Mouse (Mus musculus) kidney, postnatal 36 days (tissue): ENCODE measurements at regions not wholly inside any gene's neighbourhood (a gene's known extent, or its start where the extent isn't known, plus 50 kb on each side); places are given as distances from the start of the nearest gene placed in this dataset.
"Not testable (repeated sequence)": the region's sequence is repeated elsewhere in the genome, so short reads cannot be mapped to it uniquely, and the experiment has no call there.

ENCODE experiments used
- DNase-seq, 2 experiments: peaks; one replicate each; pipeline ENCODE4 v3.0.0; 2021 to 2022; ENCODE audit warnings: mixed read lengths in 2 of 2

DNA sequence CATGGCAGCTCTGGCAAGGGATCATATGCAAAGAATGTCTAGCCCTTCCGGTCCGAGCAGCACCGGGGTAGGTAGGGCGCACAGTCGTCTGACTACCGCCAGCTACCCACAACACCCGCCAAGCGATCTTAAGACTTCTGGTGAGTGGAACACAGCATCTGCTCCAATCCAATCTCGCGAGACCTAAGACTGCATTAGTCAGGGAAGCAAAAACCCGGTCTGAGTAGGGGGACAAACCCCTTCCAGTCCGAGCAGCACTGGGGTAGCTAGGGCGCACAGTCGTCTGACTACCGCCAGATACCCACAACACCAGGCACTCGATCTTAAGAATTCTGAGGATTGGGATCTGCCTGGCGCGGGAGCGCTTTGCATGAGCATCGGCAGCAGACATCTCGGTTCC, 57.1 kb downstream of the Nap1l2 start:
- not testable (repeated sequence) for DNase-seq

DNA sequence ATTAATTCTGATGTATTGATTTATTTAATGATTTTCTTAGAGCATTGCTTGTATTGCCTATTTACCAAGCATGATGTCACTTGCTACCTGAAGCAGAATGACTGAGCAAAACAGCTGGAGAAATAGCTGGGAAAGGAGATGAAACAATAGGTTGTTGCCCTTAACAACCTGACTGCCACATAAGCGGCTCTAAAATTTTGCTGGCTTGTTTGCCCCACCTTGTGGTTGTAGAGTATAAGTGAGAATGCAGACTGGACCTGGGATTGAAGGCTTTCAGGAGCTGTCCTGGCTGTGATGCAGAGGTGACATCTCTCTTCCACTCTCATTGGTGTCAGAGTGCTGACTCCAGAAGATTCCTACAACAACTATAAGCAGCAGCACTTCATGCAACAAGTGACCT, 77.3 kb downstream of the Nap1l2 start:
- peak; percentile 8 to 29 for DNase-seq

DNA sequence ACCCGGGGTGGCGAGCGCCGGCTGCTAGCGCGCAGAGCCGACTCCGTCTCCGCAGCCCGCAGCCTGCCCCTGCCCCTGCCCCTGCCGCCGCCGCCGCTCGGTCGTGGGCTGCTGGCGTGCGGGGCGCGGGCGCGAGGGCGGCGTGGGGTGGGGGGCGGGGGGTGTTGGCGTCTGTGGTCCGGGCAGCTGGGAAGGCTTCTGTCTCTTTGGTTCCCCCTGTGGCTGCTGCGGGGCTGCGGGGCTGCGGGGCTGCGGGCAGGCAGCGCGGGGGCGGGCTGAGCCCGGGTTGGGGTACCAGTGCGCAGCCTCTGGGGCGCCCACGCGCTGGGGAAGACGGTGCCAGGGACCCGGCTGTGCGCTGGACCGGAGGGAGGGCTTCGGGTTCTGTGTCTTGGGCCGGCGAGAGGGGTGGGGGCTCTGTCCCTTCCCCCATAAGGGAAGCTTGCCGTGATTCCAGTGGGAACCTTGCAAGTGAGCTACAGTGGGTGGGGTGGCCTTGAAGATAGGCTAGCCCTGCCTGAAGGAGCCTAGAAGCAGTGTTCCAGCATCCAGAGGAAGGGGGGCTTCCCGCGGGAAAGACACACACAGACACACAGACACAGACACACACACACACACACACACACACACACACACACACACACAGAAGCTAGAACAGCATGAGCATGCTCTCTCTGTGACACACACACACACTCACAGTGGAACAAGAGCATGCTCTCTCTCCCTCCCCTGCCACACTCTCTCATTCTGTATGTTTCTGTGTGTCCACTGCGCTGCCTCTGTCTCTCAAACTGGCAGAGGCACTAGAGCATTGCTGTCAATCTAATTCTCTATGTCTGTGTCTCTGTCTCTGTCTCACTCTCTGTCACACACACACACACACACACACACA, 118.5 kb downstream of the Nap1l2 start:
- DNase-seq = not testable (repeated sequence)

DNA sequence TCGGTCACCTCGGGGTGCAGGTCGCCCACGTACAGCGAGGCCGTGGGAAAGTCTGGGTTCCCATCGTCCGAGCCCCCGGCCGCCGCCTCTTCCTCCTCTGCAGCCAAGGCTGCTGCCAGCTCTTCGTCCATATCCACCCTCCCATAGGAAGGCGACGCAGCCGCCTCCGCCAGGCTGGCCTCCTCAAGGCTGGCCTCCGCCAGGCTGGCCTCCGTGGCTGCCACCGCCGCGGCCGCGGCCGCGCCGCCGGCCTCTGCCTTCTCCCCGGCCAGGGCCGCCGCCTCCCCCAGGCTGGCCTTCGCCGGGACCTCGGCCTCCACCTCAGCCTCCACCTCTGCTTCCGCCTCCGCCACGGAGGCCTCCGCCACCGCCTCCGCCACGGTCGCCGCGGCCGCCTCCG, 119.3 kb downstream of the Nap1l2 start:
- not testable (repeated sequence) for DNase-seq

DNA sequence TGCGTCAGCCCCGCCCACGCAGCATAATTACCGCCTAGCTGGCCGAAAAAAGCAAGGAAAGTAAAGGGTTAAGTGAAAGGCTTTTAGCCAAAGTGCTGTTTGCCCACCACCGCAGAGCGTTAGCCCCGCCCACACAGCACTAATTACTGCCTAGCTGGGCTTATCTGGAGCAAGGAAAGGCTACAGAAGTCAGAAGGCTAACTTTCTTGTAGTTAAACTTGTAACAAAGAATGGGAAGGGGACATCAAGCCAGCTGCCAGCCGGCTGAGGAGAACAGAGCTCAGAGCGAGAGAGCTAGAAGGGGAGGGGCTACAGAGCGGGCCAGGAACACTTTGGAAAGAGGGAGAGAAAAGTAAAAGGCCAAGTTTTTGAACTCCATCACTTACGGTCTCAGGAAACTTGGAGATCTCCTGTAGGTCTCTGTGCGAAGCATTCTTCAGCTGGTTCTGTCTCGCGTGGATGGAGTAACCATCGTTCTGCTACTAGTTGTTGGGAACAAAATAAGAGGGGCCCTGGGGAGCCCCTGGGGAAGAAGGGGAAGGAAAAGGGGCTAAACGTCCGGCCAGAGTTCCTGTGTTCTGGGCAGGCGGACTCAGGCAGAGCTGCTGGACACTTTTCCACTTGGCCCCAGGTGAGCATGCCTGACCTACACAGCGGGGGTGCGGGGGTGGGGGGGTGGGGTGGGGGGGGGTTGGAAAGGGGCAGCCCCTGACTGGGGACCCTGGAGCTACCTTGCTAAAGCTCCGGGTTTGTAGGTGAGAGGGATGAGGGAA, 98.3 kb downstream of the 1700018G05Rik start:
- DNase-seq = peak; percentile 1 to 24

DNA sequence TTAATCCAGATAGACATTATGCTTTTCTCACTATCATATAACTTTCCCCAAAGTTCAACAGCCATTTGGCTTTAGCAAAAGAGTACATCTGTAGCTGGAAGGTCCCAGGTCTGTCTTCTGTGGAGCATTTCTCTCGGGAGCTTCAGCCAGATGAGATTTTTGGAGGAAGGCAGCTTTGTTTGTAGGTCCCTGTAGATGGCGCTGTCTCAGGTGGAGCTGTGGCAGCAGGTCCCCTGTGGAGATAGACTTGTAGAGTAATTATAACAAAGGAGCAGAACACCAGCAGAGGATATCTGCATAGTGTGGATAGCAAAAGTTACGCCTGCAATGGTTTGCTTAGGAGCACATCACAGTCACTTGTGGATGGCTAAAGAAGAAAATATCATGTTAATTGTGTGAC, 97.3 kb downstream of the 1700018G05Rik start:
- DNase-seq = peak in 1 of 2 experiments; percentile 5

DNA sequence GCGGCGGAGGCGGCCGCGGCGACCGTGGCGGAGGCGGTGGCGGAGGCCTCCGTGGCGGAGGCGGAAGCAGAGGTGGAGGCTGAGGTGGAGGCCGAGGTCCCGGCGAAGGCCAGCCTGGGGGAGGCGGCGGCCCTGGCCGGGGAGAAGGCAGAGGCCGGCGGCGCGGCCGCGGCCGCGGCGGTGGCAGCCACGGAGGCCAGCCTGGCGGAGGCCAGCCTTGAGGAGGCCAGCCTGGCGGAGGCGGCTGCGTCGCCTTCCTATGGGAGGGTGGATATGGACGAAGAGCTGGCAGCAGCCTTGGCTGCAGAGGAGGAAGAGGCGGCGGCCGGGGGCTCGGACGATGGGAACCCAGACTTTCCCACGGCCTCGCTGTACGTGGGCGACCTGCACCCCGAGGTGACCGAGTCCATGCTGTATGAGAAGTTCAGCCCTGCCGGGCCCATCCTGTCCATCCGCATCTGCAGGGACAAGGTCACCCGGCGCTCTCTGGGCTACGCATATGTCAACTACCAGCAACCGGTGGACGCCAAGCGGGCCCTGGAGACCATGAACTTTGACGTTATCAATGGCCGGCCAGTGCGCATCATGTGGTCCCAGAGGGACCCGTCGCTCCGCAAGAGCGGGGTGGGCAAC, 85.4 kb downstream of the 1700018G05Rik start:
- DNase-seq = not testable (repeated sequence)

DNA sequence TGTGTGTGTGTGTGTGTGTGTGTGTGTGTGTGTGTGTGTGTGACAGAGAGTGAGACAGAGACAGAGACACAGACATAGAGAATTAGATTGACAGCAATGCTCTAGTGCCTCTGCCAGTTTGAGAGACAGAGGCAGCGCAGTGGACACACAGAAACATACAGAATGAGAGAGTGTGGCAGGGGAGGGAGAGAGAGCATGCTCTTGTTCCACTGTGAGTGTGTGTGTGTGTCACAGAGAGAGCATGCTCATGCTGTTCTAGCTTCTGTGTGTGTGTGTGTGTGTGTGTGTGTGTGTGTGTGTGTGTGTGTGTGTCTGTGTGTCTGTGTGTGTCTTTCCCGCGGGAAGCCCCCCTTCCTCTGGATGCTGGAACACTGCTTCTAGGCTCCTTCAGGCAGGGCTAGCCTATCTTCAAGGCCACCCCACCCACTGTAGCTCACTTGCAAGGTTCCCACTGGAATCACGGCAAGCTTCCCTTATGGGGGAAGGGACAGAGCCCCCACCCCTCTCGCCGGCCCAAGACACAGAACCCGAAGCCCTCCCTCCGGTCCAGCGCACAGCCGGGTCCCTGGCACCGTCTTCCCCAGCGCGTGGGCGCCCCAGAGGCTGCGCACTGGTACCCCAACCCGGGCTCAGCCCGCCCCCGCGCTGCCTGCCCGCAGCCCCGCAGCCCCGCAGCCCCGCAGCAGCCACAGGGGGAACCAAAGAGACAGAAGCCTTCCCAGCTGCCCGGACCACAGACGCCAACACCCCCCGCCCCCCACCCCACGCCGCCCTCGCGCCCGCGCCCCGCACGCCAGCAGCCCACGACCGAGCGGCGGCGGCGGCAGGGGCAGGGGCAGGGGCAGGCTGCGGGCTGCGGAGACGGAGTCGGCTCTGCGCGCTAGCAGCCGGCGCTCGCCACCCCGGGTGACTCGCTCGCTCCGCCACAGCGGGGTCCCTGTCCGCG, 84.4 kb downstream of the 1700018G05Rik start:
- DNase-seq = not testable (repeated sequence)

DNA sequence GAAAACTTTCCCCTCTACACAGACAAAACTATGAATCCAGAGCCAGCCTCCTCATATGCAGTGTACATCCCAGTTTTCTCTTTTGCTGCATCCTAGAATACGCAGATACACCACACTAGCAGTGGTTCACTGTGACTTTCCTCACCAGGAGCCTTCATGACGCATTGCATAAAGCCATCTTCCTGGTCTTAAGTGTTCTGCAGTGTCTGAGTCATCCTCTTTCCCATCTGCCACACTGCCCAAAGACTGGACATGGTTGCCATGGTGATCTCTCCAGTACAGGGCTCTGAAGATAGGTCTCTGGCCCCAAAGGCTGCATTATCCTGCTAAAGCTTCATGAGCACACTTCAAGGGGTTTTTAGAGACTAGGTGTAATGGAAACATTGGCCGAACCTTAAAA, 65.8 kb downstream of the 1700018G05Rik start:
- not testable (repeated sequence) for DNase-seq
